Mouse (Mus musculus) embryo, embryonic 10 days (tissue): ENCODE measurements around the gene Nfix.
A peak's percentile ranks its signal among the peaks of the same experiment; 100 is the strongest.

ENCODE experiments used
- DNase-seq: peaks from one replicate; pipeline ENCODE4 v3.0.0-alpha.2; 2015; ENCODE audit warnings: low spot score

The Nfix gene

GRCm38 (mm10) chr8:84766422-84766821 lies 33.7 kb downstream of the Nfix start:
- DNase-seq, result no peak

GRCm38 (mm10) chr8:84765629-84766028 lies 34.5 kb downstream of the Nfix start:
- DNase-seq, result no peak

- DNase-seq, result no peak
These were observed 35.2 kb downstream of the Nfix start for GRCm38 (mm10) chr8:84764870-84765495.

GRCm38 (mm10) chr8:84764100-84764499 lies 36.0 kb downstream of the Nfix start:
- no peak for DNase-seq

- no peak for DNase-seq
These were observed 39.2 kb downstream of the Nfix start for GRCm38 (mm10) chr8:84760901-84761300.

- DNase-seq, result no peak
These were observed 39.7 kb downstream of the Nfix start for GRCm38 (mm10) chr8:84760405-84760805.

GRCm38 (mm10) chr8:84759718-84760117 lies 40.4 kb downstream of the Nfix start:
- DNase-seq, result no peak

- no peak for DNase-seq
These were observed 41.0 kb downstream of the Nfix start for GRCm38 (mm10) chr8:84759126-84759525.

- DNase-seq, result no peak
These were observed 41.8 kb downstream of the Nfix start for GRCm38 (mm10) chr8:84758308-84758707.

- DNase-seq, result no peak
These were observed 42.6 kb downstream of the Nfix start for GRCm38 (mm10) chr8:84757501-84757900.

GRCm38 (mm10) chr8:84752734-84753582 lies 47.2 kb downstream of the Nfix start:
- DNase-seq, result no peak

- no peak for DNase-seq
These were observed 50.6 kb downstream of the Nfix start for GRCm38 (mm10) chr8:84749519-84749918.

- peak; percentile 93 for DNase-seq
These were observed 54.9 kb downstream of the Nfix start for GRCm38 (mm10) chr8:84745032-84745925.

GRCm38 (mm10) chr8:84743517-84744420 lies 56.4 kb downstream of the Nfix start:
- peak; percentile 71 for DNase-seq

- DNase-seq, result no peak
These were observed 57.1 kb downstream of the Nfix start for GRCm38 (mm10) chr8:84743054-84743415.

GRCm38 (mm10) chr8:84742171-84743053 lies 57.7 kb downstream of the Nfix start:
- DNase-seq, result peak; percentile 83

- no peak for DNase-seq
These were observed 59.0 kb downstream of the Nfix start for GRCm38 (mm10) chr8:84740895-84741843.

GRCm38 (mm10) chr8:84739401-84739742 lies 60.8 kb downstream of the Nfix start:
- no peak for DNase-seq

GRCm38 (mm10) chr8:84738715-84739400 lies 61.3 kb downstream of the Nfix start:
- no peak for DNase-seq
